Mouse (Mus musculus): Measurements from ENCODE around the gene Grid1.

DNA sequence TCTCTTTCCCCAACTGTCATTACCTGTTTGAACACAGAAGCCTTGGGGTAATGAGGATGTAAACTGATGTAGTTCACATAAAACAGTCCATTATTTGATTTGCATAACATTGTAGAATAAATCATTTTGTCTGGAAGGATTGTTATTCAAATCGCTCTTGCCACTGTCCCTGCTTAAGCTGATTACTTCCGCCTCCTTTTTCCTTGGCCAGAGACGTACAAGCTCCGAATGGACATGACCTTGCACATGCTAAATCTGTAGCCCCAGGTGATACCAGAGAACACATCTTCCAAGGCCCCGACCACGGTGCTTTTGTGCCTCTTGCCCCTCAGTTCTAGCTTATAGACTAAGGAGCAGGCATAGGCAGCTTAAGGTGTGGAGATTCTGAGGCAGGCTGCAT lies 755.4 kb downstream of the Grid1 start:
- TF ChIP-seq CTCF (IDR thresholded peaks at IDR 0.05; ENCODE audit: borderline replicate concordance, control insufficient read depth, extremely low read depth, insufficient read depth, low read length, poor library complexity): no peak
- no peak for TF ChIP-seq POLR2A (IDR thresholded peaks at IDR 0.05; ENCODE audit: control insufficient read depth, extremely low read depth, insufficient read depth, low read length, poor library complexity)
